Mouse (Mus musculus): ENCODE results near the gene Mctp1. TPM values are rescaled to one million over a fixed set of nuclear protein-coding genes. Genes with fewer than 3 reads are reported as not detected.

Gene Mctp1
- total RNA-seq, 2 experiments from 2014 or later: 0.82 to 0.88 TPM

- intact Hi-C loops (cut with DNase I; ENCODE audit: low total_unique reads): no loop called here
- DNase-seq: no peak
These were observed 206.9 kb downstream of the Mctp1 start for GRCm38 (mm10) chr13:76591189-76591588.

GRCm38 (mm10) chr13:76591692-76592091, 207.4 kb downstream of the Mctp1 start:
- DNase-seq: no peak
- intact Hi-C loops (cut with DNase I; ENCODE audit: low total_unique reads): no loop called here

DNA sequence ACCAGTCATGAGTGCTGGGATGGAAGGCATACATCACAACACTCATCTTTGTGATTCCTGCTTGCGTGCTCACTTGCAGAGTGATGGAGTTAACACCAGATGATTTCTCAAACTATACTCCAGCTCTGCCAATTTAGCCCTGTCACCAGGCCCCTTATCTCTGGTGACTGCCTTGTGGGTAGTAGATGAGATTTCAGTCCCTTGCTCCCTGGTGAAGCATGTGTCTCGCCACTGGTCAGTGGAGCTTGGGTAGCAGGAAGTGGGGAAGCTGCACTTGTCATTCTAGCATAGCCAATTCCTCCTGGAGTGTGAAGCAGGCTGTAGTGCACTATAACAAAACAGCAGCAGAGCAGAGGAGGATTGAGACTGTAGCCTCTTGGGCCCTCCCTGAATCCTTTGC, 208.6 kb downstream of the Mctp1 start:
- intact Hi-C loops (cut with DNase I; ENCODE audit: low total_unique reads): no loop called here
- no peak for DNase-seq

DNA sequence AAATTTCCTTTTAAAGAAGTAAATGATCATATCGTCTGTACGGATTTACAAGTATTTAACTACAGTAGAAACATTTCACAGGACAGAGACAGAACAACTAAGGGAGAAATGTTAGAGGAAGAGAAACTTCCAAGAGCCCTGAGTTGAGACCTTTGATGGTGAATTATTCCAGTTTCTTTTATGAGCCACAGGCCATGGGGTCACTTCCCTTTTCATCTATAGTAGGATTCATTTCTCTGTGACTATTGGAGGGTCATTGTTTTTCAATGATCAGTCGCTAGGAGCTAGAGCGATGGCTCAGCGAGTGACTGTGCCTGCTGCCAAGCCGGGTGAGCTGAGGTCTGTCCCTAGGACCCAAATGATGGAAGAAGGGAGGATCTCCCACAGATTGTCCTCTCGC, 212.7 kb downstream of the Mctp1 start:
- intact Hi-C loops (cut with DNase I; ENCODE audit: low total_unique reads): no loop called here
- no peak for DNase-seq

GRCm38 (mm10) chr13:76609425-76609824, 225.1 kb downstream of the Mctp1 start:
- intact Hi-C loops (cut with DNase I; ENCODE audit: low total_unique reads): no loop called here

GRCm38 (mm10) chr13:76611499-76611898, 227.2 kb downstream of the Mctp1 start:
- DNase-seq: no peak
- intact Hi-C loops (cut with DNase I; ENCODE audit: low total_unique reads): no loop called here

More at GRCm38 (mm10) chr13:76609425-76609824, 225.1 kb downstream of the Mctp1 start:
- DNase-seq: no peak

DNA sequence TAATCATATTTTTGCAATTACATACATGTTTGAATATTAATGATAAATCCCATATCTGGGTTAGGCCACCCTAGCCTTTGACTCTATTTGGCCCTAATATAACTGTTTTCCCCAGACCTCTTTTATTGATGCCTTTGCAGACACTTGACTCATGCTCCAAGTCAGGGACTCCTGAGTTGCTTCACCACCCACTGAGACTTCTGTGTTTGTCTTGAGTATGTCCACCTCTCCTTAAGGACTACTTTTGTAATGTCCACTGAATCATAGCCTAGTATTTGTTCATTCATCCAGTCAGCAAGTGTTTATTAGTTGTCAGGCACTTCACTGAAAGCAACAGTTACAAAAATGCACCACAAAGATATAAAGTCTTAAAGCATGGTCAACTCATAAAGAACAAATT, 235.8 kb downstream of the Mctp1 start:
- intact Hi-C loops (cut with DNase I; ENCODE audit: low total_unique reads): no loop called here
- no peak for DNase-seq

DNA sequence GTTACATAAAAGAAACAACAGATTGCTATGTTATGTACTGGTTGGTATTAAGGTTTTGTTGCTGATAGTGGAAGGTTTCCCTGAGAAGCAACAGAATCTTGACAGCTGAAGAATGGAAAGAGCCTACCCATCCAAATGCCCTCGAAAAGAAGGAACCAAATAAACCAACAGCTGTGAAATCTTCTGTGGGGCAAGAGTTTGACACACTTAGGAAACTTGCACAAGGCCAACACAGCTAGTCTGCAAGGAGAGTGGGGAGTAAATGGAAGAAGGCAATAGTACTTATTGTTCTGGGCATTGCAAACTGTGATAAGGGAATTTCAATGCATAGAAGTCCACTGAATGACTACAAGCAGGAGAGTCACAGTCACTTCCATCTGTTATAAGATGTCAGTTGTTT, 236.2 kb downstream of the Mctp1 start:
- intact Hi-C loops (cut with DNase I; ENCODE audit: low total_unique reads): no loop called here

GRCm38 (mm10) chr13:76633707-76634106, 249.4 kb downstream of the Mctp1 start:
- intact Hi-C loops (cut with DNase I; ENCODE audit: low total_unique reads): no loop called here
- DNase-seq: no peak

More for the DNA sequence above, 236.2 kb downstream of the Mctp1 start:
- DNase-seq: no peak

DNA sequence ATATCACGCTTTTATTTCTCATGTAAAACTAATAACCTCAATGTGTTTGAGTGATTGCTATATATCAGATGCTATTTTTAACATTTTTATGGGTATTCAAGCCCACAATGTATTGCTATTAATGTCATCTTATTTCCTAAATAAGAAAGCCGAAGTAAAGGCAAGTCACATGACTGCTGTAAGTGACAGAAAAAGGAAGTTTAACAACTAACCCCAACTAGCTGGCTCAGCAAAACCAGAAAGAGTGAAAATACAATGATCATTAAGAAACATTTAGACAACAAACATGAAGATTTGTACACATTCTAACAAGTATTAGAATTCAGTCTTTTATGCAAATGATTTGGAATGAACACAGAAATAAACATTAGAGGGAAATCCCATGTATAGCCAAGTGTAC, 253.9 kb downstream of the Mctp1 start:
- intact Hi-C loops (cut with DNase I; ENCODE audit: low total_unique reads): no loop called here
- no peak for DNase-seq

DNA sequence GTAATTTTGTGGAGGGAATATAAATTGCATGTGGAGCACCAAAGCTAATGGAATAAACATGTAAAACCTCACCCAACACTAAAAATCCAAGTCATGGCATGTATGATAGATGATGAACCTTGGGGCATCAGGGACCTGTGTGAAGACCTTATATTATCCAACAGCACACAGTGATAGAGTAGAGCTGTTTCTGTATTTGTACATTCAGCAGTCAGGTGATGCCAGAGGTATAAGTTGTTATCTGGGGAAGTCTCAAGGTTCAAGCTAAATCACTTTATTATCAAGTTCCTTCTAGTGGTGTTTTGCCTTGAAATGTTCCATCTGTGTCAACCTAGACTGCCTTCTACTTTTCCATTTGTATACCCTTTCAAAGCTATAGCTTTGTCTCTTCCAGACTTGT, 275.2 kb downstream of the Mctp1 start:
- no peak for DNase-seq
- intact Hi-C loops (cut with DNase I; ENCODE audit: low total_unique reads): no loop called here

- intact Hi-C loops (cut with DNase I; ENCODE audit: low total_unique reads): no loop called here
- no peak for DNase-seq
These were observed 297.0 kb downstream of the Mctp1 start for GRCm38 (mm10) chr13:76681286-76681685.

DNA sequence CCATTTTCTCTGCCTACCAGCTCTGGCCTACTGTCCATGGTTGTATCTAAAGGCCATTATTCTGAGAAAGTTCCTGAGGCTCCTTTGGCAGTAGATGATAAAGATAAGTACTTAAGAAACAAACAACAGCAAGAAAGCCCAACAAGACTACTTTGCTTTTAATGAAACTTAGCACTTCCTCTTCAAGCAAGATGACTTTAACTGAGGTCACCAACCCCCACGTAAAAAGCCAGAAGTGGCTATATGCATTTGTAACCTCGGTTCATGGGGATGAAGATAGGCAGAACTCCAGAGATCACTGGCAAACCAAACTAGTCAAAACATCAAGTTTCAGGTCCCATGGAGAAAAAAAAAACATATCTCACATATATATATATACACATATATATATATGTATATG, 305.0 kb downstream of the Mctp1 start:
- DNase-seq: no peak
- intact Hi-C loops (cut with DNase I; ENCODE audit: low total_unique reads): no loop called here

DNA sequence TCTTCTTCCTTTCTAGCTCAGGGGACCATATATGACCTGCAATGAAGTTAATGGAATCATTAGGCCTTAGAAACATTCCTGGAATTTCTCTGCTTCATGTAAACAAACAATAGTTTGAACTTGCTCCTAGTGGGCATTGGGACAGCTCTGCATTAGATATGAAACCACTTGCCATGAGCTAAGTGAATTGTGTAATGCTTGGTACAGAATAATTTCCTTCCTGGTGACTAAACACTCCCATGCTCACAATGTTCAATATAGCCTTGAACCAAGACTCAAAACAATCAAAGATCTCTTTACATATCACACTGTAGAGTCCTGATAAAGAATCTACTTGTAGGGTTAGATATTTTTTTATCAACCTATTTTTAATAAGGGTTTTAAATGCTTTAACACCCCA, 305.8 kb downstream of the Mctp1 start:
- intact Hi-C loops (cut with DNase I; ENCODE audit: low total_unique reads): no loop called here
- no peak for DNase-seq

DNA sequence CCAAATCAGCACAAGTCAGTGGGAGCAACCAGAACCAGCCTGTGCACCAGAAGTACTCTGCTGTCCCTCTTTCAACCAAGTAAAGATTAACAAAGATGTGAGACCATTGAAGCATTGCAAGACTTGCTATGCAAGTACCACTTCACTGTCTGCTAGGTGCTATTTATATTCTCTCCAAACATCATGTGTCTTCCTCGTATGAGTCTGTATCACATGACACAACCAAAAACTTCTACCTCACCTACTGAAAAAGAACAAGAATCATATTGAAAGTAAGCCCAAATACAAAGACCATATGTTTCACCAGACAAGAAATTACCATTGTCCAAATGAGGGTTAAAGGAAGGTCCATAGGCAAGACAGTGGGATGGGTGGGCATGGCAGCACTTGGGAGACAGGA, 306.4 kb downstream of the Mctp1 start:
- no peak for DNase-seq
- intact Hi-C loops (cut with DNase I; ENCODE audit: low total_unique reads): no loop called here

DNA sequence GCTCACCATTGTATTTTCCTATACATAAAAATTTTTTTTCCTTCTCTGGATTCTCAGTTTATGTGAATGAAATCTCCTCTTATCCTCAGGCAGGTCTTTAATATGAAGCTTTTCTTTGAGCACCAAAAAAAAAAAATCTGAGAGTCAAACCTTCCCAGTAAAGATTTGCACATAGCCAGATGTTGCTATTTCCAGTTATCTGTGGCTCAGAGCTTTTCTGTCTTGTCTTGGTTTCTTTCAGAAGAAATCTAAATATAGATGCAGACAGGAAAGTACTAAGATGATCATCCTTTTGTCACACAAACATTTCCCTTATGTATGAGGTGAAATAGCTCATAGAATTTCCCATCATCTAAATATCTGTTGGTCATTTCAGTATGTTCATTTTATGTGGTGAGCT, 349.7 kb downstream of the Mctp1 start:
- DNase-seq: no peak
- intact Hi-C loops (cut with DNase I; ENCODE audit: low total_unique reads): no loop called here

DNA sequence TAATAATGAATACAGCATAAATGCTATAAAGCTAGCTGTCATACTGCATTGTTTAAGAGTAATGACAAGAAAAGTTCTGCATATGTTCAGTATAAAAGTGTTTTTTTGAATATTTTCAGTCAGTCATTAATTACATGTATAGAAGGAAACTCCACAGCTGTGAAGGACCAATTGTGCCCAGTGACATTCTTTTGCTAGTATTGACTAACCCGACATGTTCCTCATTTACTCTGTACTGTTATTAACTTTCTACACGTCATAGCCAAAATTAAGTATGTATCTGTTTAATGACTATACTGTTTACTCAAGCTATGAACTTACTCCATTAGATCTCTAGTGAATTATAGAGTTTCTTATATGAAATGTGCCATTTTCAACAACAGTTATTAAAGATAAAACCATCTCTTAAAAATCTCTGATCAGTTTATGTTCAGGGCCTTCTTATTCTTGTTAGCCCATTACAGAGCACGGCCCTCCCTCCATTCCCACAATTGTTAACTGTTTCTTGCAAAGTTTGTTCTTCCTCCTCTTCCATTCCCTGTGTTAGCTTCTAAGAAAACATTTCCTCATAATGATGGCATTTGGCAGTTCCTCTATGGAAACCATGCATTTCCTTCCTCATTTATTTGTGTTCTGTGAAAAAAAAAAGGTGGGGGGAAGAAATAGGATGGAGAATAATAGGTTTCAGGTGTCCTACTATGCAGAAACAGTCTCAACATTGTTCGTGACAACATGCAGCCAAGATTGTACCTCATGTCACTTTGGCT, 366.5 kb downstream of the Mctp1 start:
- intact Hi-C loops (cut with DNase I; ENCODE audit: low total_unique reads): no loop called here
- no peak for DNase-seq

DNA sequence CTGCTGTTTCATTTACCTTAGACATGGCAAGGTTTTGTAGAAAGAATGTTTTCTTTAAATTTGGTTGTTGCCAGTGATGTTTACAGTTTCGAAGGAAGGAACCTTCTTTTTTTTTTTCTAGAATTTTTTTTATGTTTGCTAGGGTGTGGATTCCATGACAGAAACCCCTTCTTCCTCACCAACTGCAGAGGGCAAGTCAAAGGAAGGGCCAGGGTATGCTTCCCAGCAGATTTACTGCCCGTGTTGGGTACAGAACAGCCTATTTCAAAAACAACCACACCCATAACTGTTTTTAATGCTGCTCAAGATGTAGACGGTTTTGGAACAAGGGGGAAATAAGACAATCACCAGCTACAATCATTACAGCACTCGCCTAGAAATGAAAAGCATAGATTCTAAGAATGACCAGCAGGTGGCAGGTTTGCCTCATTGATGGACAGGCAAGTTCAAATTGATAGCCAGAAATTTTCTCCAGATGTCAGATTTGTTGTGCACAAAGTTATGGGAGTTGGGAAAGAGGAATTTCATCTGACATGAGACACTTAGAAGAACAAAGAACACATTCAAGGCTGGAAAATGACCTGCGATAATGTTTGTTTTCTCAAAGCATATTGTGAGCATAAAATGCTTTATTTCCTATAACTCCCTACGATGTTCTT, 375.6 kb downstream of the Mctp1 start:
- intact Hi-C loops (cut with DNase I; ENCODE audit: low total_unique reads): no loop called here
- no peak for DNase-seq

DNA sequence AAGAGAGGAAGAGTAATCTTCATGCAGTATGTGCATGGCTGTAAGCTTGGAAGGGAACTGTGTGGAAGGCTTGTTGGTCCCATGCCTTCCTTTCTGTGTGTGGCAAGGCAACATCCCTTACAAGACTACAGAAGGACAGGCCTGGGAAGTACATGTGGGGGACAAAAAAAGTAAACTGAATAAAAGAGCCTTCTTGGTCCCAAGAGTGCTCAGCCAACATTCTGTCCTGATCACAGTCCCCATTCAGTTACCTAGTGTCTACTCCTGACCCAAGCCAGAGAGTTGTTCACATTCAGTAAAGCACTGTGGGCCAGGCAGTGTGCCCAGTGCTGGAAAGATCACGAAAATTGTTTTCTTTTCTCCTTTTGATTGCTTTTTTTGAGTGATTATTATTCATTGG, 415.3 kb downstream of the Mctp1 start:
- no peak for DNase-seq
- intact Hi-C loops (cut with DNase I; ENCODE audit: low total_unique reads): no loop called here

- intact Hi-C loops (cut with DNase I; ENCODE audit: low total_unique reads): no loop called here
- DNase-seq: no peak
These were observed 416.8 kb downstream of the Mctp1 start for GRCm38 (mm10) chr13:76801126-76801632.

- intact Hi-C loops (cut with DNase I; ENCODE audit: low total_unique reads): no loop called here
- DNase-seq: no peak
These were observed 417.9 kb downstream of the Mctp1 start for GRCm38 (mm10) chr13:76802051-76802728.
